Mouse (Mus musculus) heart, adult 9 months (tissue): ENCODE results near the gene Foxp1.

Experiments used
- DNase-seq, 2 experiments: peaks; one replicate each; pipeline ENCODE4 v3.0.0; 2022; ENCODE audit warnings: low spot score in 2 of 2

Foxp1 gene

GRCm38 (mm10) chr6:98949286-98949685 is 573.2 kb downstream of the Foxp1 start:
- DNase-seq, result peak in 1 of 2 experiments; percentile 29

- no peak for DNase-seq
These were observed 574.1 kb downstream of the Foxp1 start for GRCm38 (mm10) chr6:98948153-98949141.

GRCm38 (mm10) chr6:98947486-98948152 is 574.9 kb downstream of the Foxp1 start:
- DNase-seq, result no peak

GRCm38 (mm10) chr6:98946731-98947130 is 575.8 kb downstream of the Foxp1 start:
- no peak for DNase-seq

GRCm38 (mm10) chr6:98945496-98946412 is 576.8 kb downstream of the Foxp1 start:
- DNase-seq, result no peak

GRCm38 (mm10) chr6:98938348-98938747 is 584.2 kb downstream of the Foxp1 start:
- no peak for DNase-seq

- DNase-seq, result no peak
These were observed 585.0 kb downstream of the Foxp1 start for GRCm38 (mm10) chr6:98937513-98937912.

- DNase-seq, result no peak
These were observed 586.1 kb downstream of the Foxp1 start for GRCm38 (mm10) chr6:98936377-98936776.

- no peak for DNase-seq
These were observed 587.4 kb downstream of the Foxp1 start for GRCm38 (mm10) chr6:98935169-98935568.

GRCm38 (mm10) chr6:98934381-98934780 is 588.1 kb downstream of the Foxp1 start:
- DNase-seq, result no peak

- DNase-seq, result no peak
These were observed 589.3 kb downstream of the Foxp1 start for GRCm38 (mm10) chr6:98933135-98933724.

GRCm38 (mm10) chr6:98931881-98932540 is 590.5 kb downstream of the Foxp1 start:
- DNase-seq, result no peak

GRCm38 (mm10) chr6:98930652-98931300 is 591.7 kb downstream of the Foxp1 start:
- DNase-seq, result no peak

- no peak for DNase-seq
These were observed 594.2 kb downstream of the Foxp1 start for GRCm38 (mm10) chr6:98928365-98928764.

GRCm38 (mm10) chr6:98901259-98901658 is 621.3 kb downstream of the Foxp1 start:
- DNase-seq, result no peak

GRCm38 (mm10) chr6:98878208-98878607 is 644.3 kb downstream of the Foxp1 start:
- DNase-seq, result no peak

- DNase-seq, result no peak
These were observed 646.1 kb downstream of the Foxp1 start for GRCm38 (mm10) chr6:98876401-98876800.
